Mouse (Mus musculus): ENCODE data around the gene Pdzd9. TPM values are rescaled to one million over a fixed set of nuclear protein-coding genes. Genes with fewer than 3 reads are reported as not detected.

Pdzd9 gene
- total RNA-seq (2023), result not detected

DNA sequence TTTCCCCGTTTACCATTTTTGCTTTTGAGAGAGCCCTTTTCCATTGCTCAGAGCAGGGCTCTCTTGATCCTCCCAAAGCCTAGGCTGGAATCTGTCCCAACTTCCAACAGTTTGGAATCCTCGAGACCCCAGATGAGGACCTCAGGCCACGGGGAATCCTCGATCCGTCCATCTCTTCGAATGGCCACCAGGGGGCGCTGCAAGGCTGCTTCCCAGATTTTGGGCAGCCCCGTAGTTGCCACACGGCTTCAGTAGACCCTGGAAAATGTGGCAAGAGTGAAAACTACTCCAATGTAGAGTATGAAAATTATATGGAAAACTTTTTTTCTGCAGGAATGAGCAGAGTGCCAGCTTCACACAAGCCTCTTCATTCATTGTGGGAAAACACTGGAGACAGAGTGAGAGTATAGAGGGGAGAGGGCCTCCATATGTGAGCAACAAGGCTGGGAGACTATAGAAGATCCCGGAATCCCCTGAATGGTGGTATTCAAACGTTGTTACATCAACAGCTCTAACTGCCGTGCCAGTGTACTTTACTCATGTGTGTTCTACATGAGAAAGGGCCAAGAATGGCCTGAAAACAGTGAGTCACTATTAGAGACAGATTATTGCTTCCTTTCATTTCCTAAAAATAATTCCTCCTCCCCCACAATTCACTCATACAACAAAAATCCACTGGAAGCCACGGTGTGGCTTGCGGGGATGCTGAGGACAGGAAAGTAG, at the start of gene Pdzd9:
Gene Pdzd9, minus strand, starts transcription at position 191 of the 723 bp plus-strand sequence.

DNA sequence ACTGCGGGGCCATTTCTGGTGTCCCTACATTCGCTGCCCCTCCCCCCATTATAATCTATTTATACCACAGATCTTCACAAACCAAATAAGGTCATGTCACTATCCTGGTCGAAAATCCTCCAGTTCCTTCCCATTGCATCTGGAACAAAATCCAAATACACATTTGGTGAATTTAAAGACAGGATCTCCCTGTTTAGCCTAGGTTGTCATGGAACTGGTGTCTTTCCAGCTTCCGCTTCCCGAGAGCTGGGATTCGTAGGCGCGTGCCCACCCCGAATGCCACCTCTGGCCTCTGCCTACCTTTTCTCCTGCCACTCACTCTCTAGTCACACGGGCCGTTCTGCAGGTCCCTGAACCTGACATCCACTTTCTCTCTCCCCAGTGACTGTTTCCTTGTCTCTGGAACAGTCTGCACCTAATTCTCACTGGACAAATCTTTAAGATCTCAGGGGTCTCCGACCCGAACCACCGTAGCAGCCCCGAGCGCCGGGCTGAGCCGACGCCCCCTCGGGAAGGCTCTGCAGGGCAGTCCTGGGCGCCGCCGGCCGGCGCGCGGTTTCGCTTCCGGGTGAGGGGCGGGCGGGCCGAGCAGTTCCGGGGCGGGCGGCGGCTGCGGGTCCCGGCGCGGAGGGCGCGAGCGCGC, 7.0 kb upstream of the Pdzd9 start, which contains the start of gene Mosmo:
Gene Mosmo, plus strand, starts transcription at position 618 of the 643 bp plus-strand sequence.

DNA sequence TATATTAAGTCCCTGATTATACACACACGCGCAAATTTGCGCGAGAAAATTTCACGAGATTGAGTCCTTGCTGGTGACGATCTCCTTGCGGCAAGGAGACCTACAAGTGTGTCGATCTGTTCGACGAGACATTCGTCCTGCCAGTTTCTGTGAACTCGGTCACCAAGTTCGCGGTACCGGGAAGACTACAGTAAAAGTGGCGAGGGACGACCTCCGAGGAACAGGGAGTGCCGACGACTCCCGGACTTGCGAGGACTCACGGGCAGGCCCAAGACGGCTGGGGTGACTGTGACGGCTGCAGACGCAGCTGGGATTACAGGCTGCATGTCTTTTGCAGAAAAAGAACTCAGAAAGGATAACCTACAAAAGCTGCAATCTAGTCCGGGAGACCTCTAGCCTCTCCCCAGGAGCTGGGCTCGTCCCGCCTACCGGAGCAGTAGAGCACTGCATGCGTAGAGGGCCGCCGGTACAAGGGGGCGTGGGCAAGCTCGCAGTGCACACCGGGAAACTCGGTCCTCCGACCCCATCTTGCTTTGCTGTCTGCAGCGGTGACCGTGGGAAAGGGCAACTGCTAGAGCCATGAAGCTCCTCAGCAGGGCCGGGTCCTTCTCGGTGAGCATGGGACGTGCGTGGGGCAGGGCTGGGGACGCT, 35.3 kb downstream of the Pdzd9 start, which contains the start of gene Uqcrc2:
Gene Uqcrc2, plus strand, starts transcription at position 466 of the 651 bp plus-strand sequence.

Other genes with a start within 250 kb of the Pdzd9 start
- 10 to 100 TPM; 64.0 to 73.7 TPM for gene Uqcrc2, start 35.2 kb downstream of the Pdzd9 start, total RNA-seq (2023)
- gene Mosmo, start 7.3 kb upstream of the Pdzd9 start, total RNA-seq (2023), result 10 to 100 TPM in 1 of 2 experiments, 1 to 10 TPM in 1; 5.9 to 10.4 TPM
- gene Vwa3a, start 69.0 kb upstream of the Pdzd9 start, total RNA-seq (2023), result not detected
- gene Gm5737, start 142.0 kb upstream of the Pdzd9 start, total RNA-seq (2023), result not detected
- gene Eef2k, start 172.5 kb upstream of the Pdzd9 start, total RNA-seq (2023), result 10 to 100 TPM; 50.7 to 53.5 TPM
- gene Polr3e, start 247.4 kb upstream of the Pdzd9 start, total RNA-seq (2023), result 1 to 10 TPM; 6.8 to 8.6 TPM

Measured in neutrophil, adult 83 days (primary cell).